Mouse (Mus musculus) erythroblast, embryonic 14.5 days (primary cell): ENCODE measurements at regions not wholly inside any gene's neighbourhood (a gene's known extent, or its start where the extent isn't known, plus 50 kb on each side); places are given as distances from the start of the nearest gene placed in this dataset.

Experiments
- GATA1 ChIP-seq: IDR thresholded peaks from 2 replicates; pipeline ENCODE4 v1.6.1; 2012; ENCODE audit warnings: low read length, inconsistent platforms, mixed read lengths
- TAL1 ChIP-seq: IDR thresholded peaks from 3 replicates; pipeline ENCODE4 v1.6.1; 2012; ENCODE audit warnings: low read length, inconsistent platforms, mixed read lengths

- TF ChIP-seq GATA1 (no peak), TAL1 (no peak)
Observed at GRCm38 (mm10) chr10:98364604-98365003, 549.6 kb upstream of the Atp2b1 start.
